Mouse (Mus musculus) hindbrain, embryonic 16.5 days (tissue): ENCODE data around the gene Auts2. TPM values are rescaled to one million over a fixed set of nuclear protein-coding genes. Genes with fewer than 3 reads are reported as not detected.

Experiments used
- ATAC-seq: fragments of 200-750 bp; cut with Nextera tagmentation; 2 replicates; pipeline ENCODE4 v1.8.0; 2017; ENCODE audit warnings: moderate TSS enrichment, moderate library complexity
- H3K27ac ChIP-seq: fragments of 300-500 bp; sonication (generic); 2 replicates; pipeline ENCODE4 v1.5.1; 2014; ENCODE audit warnings: low read depth, mild to moderate bottlenecking, control low read depth, low read length, moderate library complexity
- H3K27me3 ChIP-seq: fragments of 300-500 bp; sonication (generic); replicated peaks from 2 replicates; pipeline ENCODE4 v1.6.1; 2014; ENCODE audit warnings: low read length; ENCODE audit not compliant: control insufficient read depth, insufficient read depth
- H3K36me3 ChIP-seq: fragments of 300-500 bp; sonication (generic); 2 replicates; pipeline ENCODE4 v1.6.1; 2014; ENCODE audit warnings: mild to moderate bottlenecking, low read length, moderate library complexity, mixed read lengths; ENCODE audit not compliant: control insufficient read depth, insufficient read depth
- H3K4me1 ChIP-seq: fragments of 300-500 bp; sonication (generic); 2 replicates; pipeline ENCODE4 v1.6.1; 2014; ENCODE audit warnings: low read depth, low read length; ENCODE audit not compliant: control insufficient read depth, insufficient read depth
- H3K4me2 ChIP-seq: fragments of 300-500 bp; sonication (generic); 2 replicates; pipeline ENCODE4 v1.6.1; 2014; ENCODE audit warnings: mild to moderate bottlenecking, low read length, control low read depth, moderate library complexity
- H3K4me3 ChIP-seq: fragments of 300-500 bp; sonication (generic); 2 replicates; pipeline ENCODE4 v1.5.1; 2014; ENCODE audit warnings: mild to moderate bottlenecking, low read length, control low read depth, moderate library complexity
- H3K9ac ChIP-seq: fragments of 300-500 bp; sonication (generic); 2 replicates; pipeline ENCODE4 v1.6.1; 2014; ENCODE audit warnings: low read depth, mild to moderate bottlenecking, control low read depth, low read length, moderate library complexity
- H3K9me3 ChIP-seq: fragments of 300-500 bp; sonication (generic); 2 replicates; pipeline ENCODE4 v1.6.1; 2014; ENCODE audit warnings: mild to moderate bottlenecking, low read length, moderate library complexity; ENCODE audit not compliant: control insufficient read depth
- WGBS: fragments of 180-500 bp; shearing (Covaris S2); extraction: QIAGEN DNeasy Blood & Tissue Kit; methylation state at CpG from one replicate; pipeline ENCODE4 v1.1.7; 2014; 5-methylcytosine and 5-hydroxymethylcytosine counted together
- polyA plus RNA-seq: library from polyadenylated mRNA; unstranded; fragments of >200 nt; fragmentation: Nextera tagmentation; extraction: Ambion mirVana; gene quantifications from 2 replicates; pipeline ENCODE4 v1.2.1, GENCODE M21; 2015

The Auts2 gene
- polyA plus RNA-seq, 1 experiment from 2014 or later: 43.2 TPM

DNA sequence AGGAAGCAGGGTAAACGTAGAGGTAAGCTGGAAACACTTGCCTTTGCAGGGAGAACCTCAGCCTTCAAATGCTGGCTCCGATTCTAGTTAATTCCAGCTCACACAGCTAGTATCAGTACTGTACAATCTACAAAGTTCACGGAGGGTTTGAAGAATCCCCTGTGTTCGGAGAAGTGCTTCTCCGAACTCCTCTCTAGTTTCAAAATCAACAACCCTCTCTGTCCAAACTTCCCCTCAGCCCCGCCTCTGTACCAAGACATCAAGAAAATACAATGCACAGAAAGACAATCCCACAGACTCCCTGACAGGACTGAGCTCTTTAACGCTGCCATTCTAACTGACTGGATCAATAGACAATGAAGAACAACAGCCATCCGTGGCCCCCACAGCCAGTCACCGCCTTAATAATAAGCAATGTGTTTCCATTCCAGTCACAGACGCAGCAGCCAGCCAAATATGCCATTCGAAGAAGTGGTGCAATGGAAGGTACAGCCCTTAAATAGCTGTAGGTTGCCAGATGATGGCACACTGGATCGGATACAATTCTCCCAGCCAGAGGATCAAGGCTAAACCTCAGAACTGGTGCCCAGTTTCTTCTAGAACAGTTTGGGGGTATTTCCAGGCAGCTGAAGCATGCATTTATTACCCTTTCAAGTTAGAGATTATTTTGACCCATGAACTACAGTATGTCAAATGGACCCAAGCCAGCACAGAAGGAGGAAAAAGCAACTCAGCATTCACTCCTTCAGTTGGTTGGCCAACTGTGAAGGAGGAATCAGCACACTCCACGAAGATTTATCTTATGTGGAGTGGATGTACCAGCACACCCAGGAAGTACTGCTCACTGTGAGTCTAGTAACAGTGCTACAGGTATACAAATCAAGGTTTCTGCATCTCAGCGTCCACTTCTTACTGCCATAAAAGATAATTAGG, 151.0 kb downstream of the Auts2 start:
- H3K9me3 ChIP-seq: no peaks in the 10 kb centered on the region
- H3K9ac ChIP-seq: no peak overlapping the region
- WGBS: 26% methylated on average over 14 of the region's 14 CpGs
- no peak; the same call in 1 of the 2 replicates for ATAC-seq
- no peaks in the 10 kb centered on the region for H3K27me3 ChIP-seq
- no peaks in the 10 kb centered on the region for H3K36me3 ChIP-seq
- no peak overlapping the region for H3K27ac ChIP-seq
- H3K4me3 ChIP-seq: no peak overlapping the region
- peaks cover 4% of the 10 kb centered on the region for H3K4me1 ChIP-seq
- no peak overlapping the region for H3K4me2 ChIP-seq

- H3K27me3 ChIP-seq: no peaks in the 10 kb centered on the region
- 68% methylated on average over 5 of the region's 5 CpGs for WGBS
- no peak overlapping the region for H3K4me3 ChIP-seq
- H3K9ac ChIP-seq: no peak overlapping the region
- no peak overlapping the region for H3K27ac ChIP-seq
- H3K4me1 ChIP-seq: peaks cover 6% of the 10 kb centered on the region
- no peak overlapping the region for H3K4me2 ChIP-seq
- no peaks in the 10 kb centered on the region for H3K9me3 ChIP-seq
- ATAC-seq: no peak
- no peaks in the 10 kb centered on the region for H3K36me3 ChIP-seq
Measured at GRCm38 (mm10) chr5:132388746-132389145, 154.4 kb downstream of the Auts2 start.

GRCm38 (mm10) chr5:132385244-132385855, 157.8 kb downstream of the Auts2 start:
- H3K9me3 ChIP-seq: no peaks in the 10 kb centered on the region
- H3K4me3 ChIP-seq: no peak overlapping the region
- H3K4me1 ChIP-seq: peaks cover 9% of the 10 kb centered on the region
- no peak for ATAC-seq
- H3K27me3 ChIP-seq: no peaks in the 10 kb centered on the region
- H3K4me2 ChIP-seq: no peak overlapping the region
- no peaks in the 10 kb centered on the region for H3K36me3 ChIP-seq
- 63% methylated on average over 4 of the region's 4 CpGs for WGBS
- no peak overlapping the region for H3K9ac ChIP-seq
- no peak overlapping the region for H3K27ac ChIP-seq

- ATAC-seq: no peak
- Histone ChIP-seq H3K9ac (no peak overlapping the region), H3K36me3 (no peaks in the 10 kb centered on the region), H3K4me2 (no peak overlapping the region), H3K4me1 (peaks cover 6% of the 10 kb centered on the region; the same call in 1 of the 2 replicates), H3K27ac (no peak overlapping the region), H3K4me3 (no peak overlapping the region), H3K27me3 (no peaks in the 10 kb centered on the region), H3K9me3 (no peaks in the 10 kb centered on the region)
- 42% methylated on average over 5 of the region's 5 CpGs for WGBS
Measured at GRCm38 (mm10) chr5:132380261-132380660, 162.9 kb downstream of the Auts2 start.

DNA sequence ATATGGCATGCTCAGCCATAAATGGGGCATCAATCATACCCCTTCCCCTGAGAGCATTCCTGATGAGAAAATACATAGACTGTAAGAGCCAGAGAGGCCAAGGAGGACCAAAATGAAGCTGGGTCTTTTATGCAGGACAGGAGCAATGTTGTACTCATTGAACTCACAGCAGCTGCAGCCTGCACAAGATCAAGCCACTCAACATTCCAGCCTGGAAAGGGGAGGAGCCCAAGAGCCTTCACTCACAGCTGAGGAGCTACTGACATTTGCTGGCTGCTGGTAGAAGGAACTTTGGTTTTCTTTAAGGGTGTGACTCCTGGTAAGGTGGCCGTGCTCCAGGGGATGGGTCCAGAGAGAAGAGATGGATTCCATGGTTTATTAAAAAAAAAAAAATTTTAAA, 164.2 kb downstream of the Auts2 start:
- no peak for ATAC-seq
- H3K27ac ChIP-seq: no peak overlapping the region
- H3K9me3 ChIP-seq: no peaks in the 10 kb centered on the region
- no peak overlapping the region for H3K4me3 ChIP-seq
- no peak overlapping the region for H3K9ac ChIP-seq
- H3K27me3 ChIP-seq: no peaks in the 10 kb centered on the region
- no peaks in the 10 kb centered on the region for H3K36me3 ChIP-seq
- peaks cover 6% of the 10 kb centered on the region; the same call in 1 of the 2 replicates for H3K4me1 ChIP-seq
- WGBS: 92% methylated on average over 1 of the region's 1 CpGs
- H3K4me2 ChIP-seq: no peak overlapping the region

GRCm38 (mm10) chr5:132375130-132375529, 168.0 kb downstream of the Auts2 start:
- H3K27ac ChIP-seq: no peak overlapping the region
- H3K27me3 ChIP-seq: no peaks in the 10 kb centered on the region
- no peaks in the 10 kb centered on the region for H3K36me3 ChIP-seq
- H3K9me3 ChIP-seq: no peaks in the 10 kb centered on the region
- no peak overlapping the region for H3K4me3 ChIP-seq
- ATAC-seq: no peak
- H3K9ac ChIP-seq: no peak overlapping the region
- 79% methylated on average over 1 of the region's 1 CpGs for WGBS
- peaks cover 10% of the 10 kb centered on the region for H3K4me1 ChIP-seq
- H3K4me2 ChIP-seq: no peak overlapping the region

- H3K4me2 ChIP-seq: no peak overlapping the region
- 62% methylated on average over 4 of the region's 4 CpGs for WGBS
- no peak overlapping the region for H3K27ac ChIP-seq
- H3K4me3 ChIP-seq: no peak overlapping the region
- H3K4me1 ChIP-seq: peaks cover 22% of the 10 kb centered on the region
- H3K36me3 ChIP-seq: no peaks in the 10 kb centered on the region
- H3K27me3 ChIP-seq: no peaks in the 10 kb centered on the region
- ATAC-seq: no peak; the same call in 1 of the 2 replicates
- H3K9me3 ChIP-seq: no peaks in the 10 kb centered on the region
- H3K9ac ChIP-seq: no peak overlapping the region
Measured at GRCm38 (mm10) chr5:132373471-132374075, 169.6 kb downstream of the Auts2 start.

GRCm38 (mm10) chr5:132372605-132373004, 170.5 kb downstream of the Auts2 start:
- Histone ChIP-seq H3K4me1 (peaks cover 24% of the 10 kb centered on the region), H3K9me3 (no peaks in the 10 kb centered on the region), H3K9ac (no peak overlapping the region), H3K36me3 (no peaks in the 10 kb centered on the region), H3K27me3 (no peaks in the 10 kb centered on the region), H3K27ac (no peak overlapping the region), H3K4me3 (no peak overlapping the region), H3K4me2 (no peak overlapping the region)
- ATAC-seq: no peak
- 61% methylated on average over 2 of the region's 2 CpGs for WGBS

DNA sequence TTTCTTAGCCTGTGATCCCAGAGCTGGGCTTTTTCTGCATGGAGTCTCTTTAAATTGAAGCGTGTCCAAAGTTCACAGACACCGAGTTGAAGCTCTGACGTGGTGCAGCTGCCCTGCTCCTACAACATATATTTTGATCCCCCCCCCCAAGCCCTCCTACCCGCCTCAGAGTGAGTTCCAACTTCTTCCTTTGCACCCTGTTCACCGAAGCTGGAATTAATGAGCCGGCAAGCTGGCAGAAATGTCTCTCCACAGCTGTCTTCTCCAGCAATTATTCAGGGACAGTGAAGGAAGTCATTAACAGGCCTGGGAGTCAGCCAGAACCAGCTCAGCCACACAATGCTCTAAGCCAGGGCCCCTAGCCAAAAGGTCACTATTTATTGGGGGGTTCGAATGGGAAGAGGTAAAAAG, 174.5 kb downstream of the Auts2 start:
- H3K4me1 ChIP-seq: peaks cover 25% of the 10 kb centered on the region
- no peak overlapping the region for H3K4me3 ChIP-seq
- peak; percentile 76 for ATAC-seq
- no peaks in the 10 kb centered on the region for H3K36me3 ChIP-seq
- no peaks in the 10 kb centered on the region for H3K9me3 ChIP-seq
- WGBS: 15% methylated on average over 7 of the region's 7 CpGs
- H3K4me2 ChIP-seq: no peak overlapping the region
- H3K9ac ChIP-seq: no peak overlapping the region
- no peaks in the 10 kb centered on the region for H3K27me3 ChIP-seq
- no peak overlapping the region for H3K27ac ChIP-seq
